Mouse (Mus musculus): ENCODE data around the gene Nelfb.

- TF ChIP-seq CTCF (IDR thresholded peaks at IDR 0.05; ENCODE audit: borderline replicate concordance, extremely low read depth, insufficient read depth, insufficient read length) (no peak), POLR2A (IDR thresholded peaks at IDR 0.05; ENCODE audit: borderline replicate concordance, extremely low read depth, insufficient read depth, insufficient read length, poor library complexity, severe bottlenecking) (no peak)
Measured at GRCm38 (mm10) chr2:25200631-25201030, 10.7 kb downstream of the Nelfb start.
